Mouse (Mus musculus) forebrain, postnatal 0 days (tissue): ENCODE results near the gene Gmnn. TPM values are rescaled to one million over a fixed set of nuclear protein-coding genes. Genes with fewer than 3 reads are reported as not detected.
A peak's percentile ranks its signal among the peaks of the same experiment; 100 is the strongest.
"Not testable (repeated sequence)": the region's sequence is repeated elsewhere in the genome, so short reads cannot be mapped to it uniquely, and the experiment has no call there.

Source experiments
- ATAC-seq: fragments of 200-750 bp; cut with Nextera tagmentation; 2 replicates; pipeline ENCODE4 v1.8.0; 2017; ENCODE audit warnings: mild to moderate bottlenecking, moderate library complexity
- DNase-seq: peaks from one replicate; pipeline ENCODE4 v3.0.0-alpha.2; 2015
- H3K27ac ChIP-seq: fragments of 300-500 bp; sonication (generic); 2 replicates; pipeline ENCODE4 v1.5.1; 2014; ENCODE audit warnings: low read depth, mild to moderate bottlenecking, antibody characterized with exemption, low read length, moderate library complexity, mixed read lengths
- H3K27me3 ChIP-seq: fragments of 300-500 bp; sonication (generic); 2 replicates; pipeline ENCODE4 v1.6.1; 2014; ENCODE audit warnings: mild to moderate bottlenecking, low read length, mixed read lengths; ENCODE audit not compliant: insufficient read depth
- H3K36me3 ChIP-seq: fragments of 300-500 bp; sonication (generic); 2 replicates; pipeline ENCODE4 v1.6.1; 2014; ENCODE audit warnings: mild to moderate bottlenecking, moderate library complexity; ENCODE audit not compliant: insufficient read depth
- H3K4me1 ChIP-seq: fragments of 300-500 bp; sonication (generic); 2 replicates; pipeline ENCODE4 v1.6.1; 2014; ENCODE audit warnings: antibody characterized with exemption; ENCODE audit not compliant: insufficient read depth
- H3K4me2 ChIP-seq: fragments of 300-500 bp; sonication (generic); 2 replicates; pipeline ENCODE4 v1.6.1; 2014; ENCODE audit warnings: low read depth, mild to moderate bottlenecking, moderate library complexity
- H3K4me3 ChIP-seq: fragments of 300-500 bp; sonication (generic); 2 replicates; pipeline ENCODE4 v1.5.1; 2014; ENCODE audit warnings: low read depth, low read length, mixed read lengths
- H3K9ac ChIP-seq: fragments of 300-500 bp; sonication (generic); 2 replicates; pipeline ENCODE4 v1.6.1; 2014; ENCODE audit warnings: mild to moderate bottlenecking
- H3K9me3 ChIP-seq: fragments of 300-500 bp; sonication (generic); 2 replicates; pipeline ENCODE4 v1.6.1; 2016; ENCODE audit warnings: low read length
- CTCF ChIP-seq: sonication (generic); IDR thresholded peaks from 2 replicates; pipeline ENCODE4 v1.5.1; 2016; ENCODE audit warnings: antibody characterized with exemption, control low read depth, low read depth
- WGBS: fragments of 180-500 bp; shearing (Covaris S2); extraction: QIAGEN DNeasy Blood & Tissue Kit; methylation state at CpG from one replicate; pipeline ENCODE4 v1.1.7; 2014; 5-methylcytosine and 5-hydroxymethylcytosine counted together
- polyA plus RNA-seq: library from polyadenylated mRNA; unstranded; fragments of >200 nt; fragmentation: Nextera tagmentation; extraction: Ambion mirVana; gene quantifications from 2 replicates; pipeline ENCODE4 v1.2.1, GENCODE M21; 2015
- total RNA-seq: library from RNA; depleted of rRNA; stranded (reverse); fragments of >200 nt; gene quantifications from 2 replicates; pipeline ENCODE4 v1.2.3, GENCODE M21; 2014

Gene Gmnn
- total and polyA plus RNA-seq, 2 experiments from 2014 or later: 5.5 to 12.9 TPM

- H3K36me3 ChIP-seq: no peaks in the 10 kb centered on the region
- no peak for TF ChIP-seq CTCF
- H3K4me3 ChIP-seq: no peak overlapping the region
- no peak for DNase-seq
- H3K9ac ChIP-seq: no peak overlapping the region
- H3K27me3 ChIP-seq: no peaks in the 10 kb centered on the region
- no peaks in the 10 kb centered on the region for H3K4me1 ChIP-seq
- H3K4me2 ChIP-seq: no peak overlapping the region
- no peak for ATAC-seq
- WGBS: 48% methylated on average over 5 of the region's 5 CpGs
- no peak overlapping the region for H3K27ac ChIP-seq
- no peaks in the 10 kb centered on the region for H3K9me3 ChIP-seq
Measured at GRCm38 (mm10) chr13:24781916-24782315, 20.2 kb upstream of the Gmnn start.

GRCm38 (mm10) chr13:24778706-24779380, 17.1 kb upstream of the Gmnn start:
- H3K36me3 ChIP-seq: no peaks in the 10 kb centered on the region
- DNase-seq (no peak), ATAC-seq (no peak)
- no peaks in the 10 kb centered on the region for H3K27me3 ChIP-seq
- no peak overlapping the region for H3K4me2 ChIP-seq
- no peak overlapping the region for H3K9ac ChIP-seq
- H3K9me3 ChIP-seq: no peaks in the 10 kb centered on the region
- no peaks in the 10 kb centered on the region for H3K4me1 ChIP-seq
- H3K4me3 ChIP-seq: no peak overlapping the region
- 88% methylated on average over 8 of the region's 8 CpGs for WGBS
- H3K27ac ChIP-seq: no peak overlapping the region
- no peak for TF ChIP-seq CTCF

GRCm38 (mm10) chr13:24778026-24778425, 16.3 kb upstream of the Gmnn start:
- Histone ChIP-seq H3K36me3 (no peaks in the 10 kb centered on the region), H3K27ac (no peak overlapping the region), H3K27me3 (no peaks in the 10 kb centered on the region), H3K4me1 (no peaks in the 10 kb centered on the region), H3K4me2 (no peak overlapping the region), H3K4me3 (no peak overlapping the region), H3K9me3 (no peaks in the 10 kb centered on the region), H3K9ac (no peak overlapping the region)
- WGBS: 67% methylated on average over 2 of the region's 2 CpGs
- no peak for TF ChIP-seq CTCF
- ATAC-seq: no peak
- DNase-seq: no peak

GRCm38 (mm10) chr13:24776146-24776844, 14.6 kb upstream of the Gmnn start:
- peak; percentile 81 for TF ChIP-seq CTCF
- no peaks in the 10 kb centered on the region for H3K36me3 ChIP-seq
- DNase-seq (peak; percentile 71), ATAC-seq (peak; percentile 59)
- no peak overlapping the region for H3K9ac ChIP-seq
- H3K4me1 ChIP-seq: no peaks in the 10 kb centered on the region
- H3K9me3 ChIP-seq: no peaks in the 10 kb centered on the region
- no peak overlapping the region for H3K27ac ChIP-seq
- WGBS: 47% methylated on average over 7 of the region's 7 CpGs
- H3K27me3 ChIP-seq: no peaks in the 10 kb centered on the region
- no peak overlapping the region for H3K4me2 ChIP-seq
- H3K4me3 ChIP-seq: no peak overlapping the region

GRCm38 (mm10) chr13:24771482-24771881, 9.8 kb upstream of the Gmnn start:
- ATAC-seq, H3K4me3 ChIP-seq, H3K4me2 ChIP-seq, DNase-seq, H3K27ac ChIP-seq, H3K27me3 ChIP-seq, H3K36me3 ChIP-seq, H3K9me3 ChIP-seq, H3K4me1 ChIP-seq, H3K9ac ChIP-seq: not testable (repeated sequence)
- 92% methylated on average over 10 of the region's 10 CpGs for WGBS

- H3K4me1 ChIP-seq, H3K27me3 ChIP-seq, DNase-seq, H3K9me3 ChIP-seq, H3K9ac ChIP-seq, H3K4me3 ChIP-seq, H3K27ac ChIP-seq, H3K4me2 ChIP-seq, H3K36me3 ChIP-seq, ATAC-seq: not testable (repeated sequence)
- 78% methylated on average over 4 of the region's 4 CpGs for WGBS
Measured at GRCm38 (mm10) chr13:24767809-24768208, 6.1 kb upstream of the Gmnn start.

- Histone ChIP-seq H3K4me3 (peak overlapping the region; percentile 60), H3K4me1 (no peaks in the 10 kb centered on the region; the same call in 1 of the 2 replicates), H3K27me3 (no peaks in the 10 kb centered on the region), H3K9ac (no peak overlapping the region), H3K4me2 (peak overlapping the region; percentile 51), H3K36me3 (no peaks in the 10 kb centered on the region), H3K27ac (no peak overlapping the region), H3K9me3 (no peaks in the 10 kb centered on the region)
- WGBS: 35% methylated on average over 4 of the region's 4 CpGs
- ATAC-seq: no peak
- TF ChIP-seq CTCF: no peak
- DNase-seq: no peak
Measured at GRCm38 (mm10) chr13:24762254-24762653, 531 bp upstream of the Gmnn start.
